Mouse (Mus musculus) left cerebral cortex, postnatal 36 days (tissue): ENCODE results near the gene Fndc11. TPM values are rescaled to one million over a fixed set of nuclear protein-coding genes. Genes with fewer than 3 reads are reported as not detected.
A peak's percentile ranks its signal among the peaks of the same experiment; 100 is the strongest.
"Not testable (repeated sequence)": the region's sequence is repeated elsewhere in the genome, so short reads cannot be mapped to it uniquely, and the experiment has no call there.

ENCODE experiments used
- DNase-seq, 2 experiments: peaks; one replicate each; pipeline ENCODE4 v3.0.0; 2021 to 2022; ENCODE audit warnings: low spot score in 2 of 2, mixed read lengths in 1 of 2
- intact Hi-C: fragments of 180-260 bp; cut with DNase I; formaldehyde crosslinking; loops from one replicate; pipeline ENCODE4 v1.15.1; 2025
- total RNA-seq, 2 experiments: library from RNA; stranded (reverse); gene quantifications; 2 replicates each; pipeline ENCODE4 v1.2.3; 2021

Gene Fndc11
- not detected for total RNA-seq

GRCm38 (mm10) chr2:181219538-181220216, at the start of gene Fndc11:
Fndc11 (plus strand) TSS chr2:181220013.
- intact Hi-C loops, result no loop called here
- DNase-seq, result peak; percentile 28 to 49

DNA sequence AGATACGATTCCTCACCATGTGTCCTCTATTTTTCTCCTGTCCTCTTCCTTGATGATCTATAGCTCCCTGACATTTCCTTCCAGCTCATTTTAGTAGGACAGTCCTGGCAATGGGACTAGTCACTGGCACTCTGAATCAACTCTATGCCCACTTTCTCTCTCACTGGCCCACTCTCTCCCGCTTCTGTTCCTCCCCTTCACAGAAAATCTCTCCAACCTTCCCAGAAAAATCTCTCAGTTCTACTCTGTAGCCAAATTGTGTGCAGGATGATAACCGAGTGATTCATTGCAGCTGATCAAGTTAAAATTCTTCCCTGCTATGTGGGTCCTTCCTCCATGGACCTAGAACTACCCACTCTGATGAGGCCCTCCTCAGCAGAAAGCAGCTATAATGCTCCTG, 45.2 kb upstream of the Fndc11 start:
- intact Hi-C loops, result no loop called here
- DNase-seq, result peak in 1 of 2 experiments; percentile 11

- intact Hi-C loops, result no loop called here
- no peak for DNase-seq
Observed at GRCm38 (mm10) chr2:181178015-181178414, 41.8 kb upstream of the Fndc11 start.

DNA sequence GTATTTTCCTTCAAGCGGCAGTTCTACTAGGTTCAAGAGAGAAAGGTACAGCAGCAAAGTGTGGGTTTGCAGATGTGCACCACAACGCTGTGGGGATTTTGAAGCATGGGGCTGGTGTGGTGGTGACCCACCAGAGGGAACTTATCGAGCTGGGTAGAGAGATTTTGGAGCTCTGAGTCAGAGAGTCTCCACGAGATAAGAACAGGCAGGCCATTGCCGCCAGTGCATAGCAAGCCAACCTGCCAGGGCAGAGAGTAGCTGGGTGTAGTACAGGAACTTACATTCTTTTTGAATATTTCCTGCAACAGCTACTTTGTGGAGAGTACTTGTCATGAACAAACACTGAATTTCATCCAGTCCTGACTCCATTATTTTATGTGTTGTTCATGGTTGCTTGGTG, 41.3 kb upstream of the Fndc11 start:
- intact Hi-C loops, result no loop called here
- DNase-seq, result no peak

DNA sequence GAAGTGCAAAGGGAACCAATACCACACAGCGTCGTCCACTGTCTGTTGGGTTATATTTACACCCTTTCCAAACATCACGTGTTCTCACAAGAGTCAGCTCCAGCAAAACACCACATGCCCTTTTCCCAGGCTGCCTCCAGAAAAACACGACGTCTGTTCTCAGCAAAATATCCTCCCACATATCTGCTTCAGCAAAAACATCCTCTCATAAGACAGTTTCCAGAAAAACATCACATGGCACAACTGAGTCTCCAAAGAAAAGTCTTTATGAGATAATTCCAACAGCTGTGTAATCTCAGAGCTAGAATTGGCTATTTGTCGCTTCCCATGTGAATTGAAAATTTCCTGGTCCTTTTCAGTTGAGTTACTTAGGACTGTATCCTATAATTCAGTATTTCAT, 38.9 kb upstream of the Fndc11 start:
- intact Hi-C loops, result no loop called here
- no peak for DNase-seq

DNA sequence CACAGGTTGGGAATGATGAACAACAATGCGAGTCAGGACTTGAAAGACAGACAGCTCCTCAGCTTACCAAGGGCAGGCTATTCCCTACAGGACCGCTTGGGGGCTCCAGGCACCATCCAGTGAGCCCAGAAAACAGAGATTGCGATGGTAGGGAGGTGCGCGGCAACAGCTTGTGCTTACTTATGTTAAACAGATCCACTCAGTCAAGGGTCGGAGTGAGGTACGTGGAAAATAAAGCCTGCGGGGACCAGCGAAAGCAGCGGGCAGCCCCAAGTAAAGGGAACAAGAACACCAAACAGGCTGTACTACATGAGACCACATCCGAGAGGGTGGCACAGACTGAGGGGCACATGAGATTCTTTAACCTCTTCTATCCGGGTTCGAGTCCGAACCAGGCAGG, 33.2 kb upstream of the Fndc11 start:
- DNase-seq, result peak; percentile 86
- intact Hi-C loops, result loop anchor here (1.0 to 5.0 kb wide), 3 partner anchors 100 to 148 kb away; partner anchors contain the start of gene Stmn3

DNA sequence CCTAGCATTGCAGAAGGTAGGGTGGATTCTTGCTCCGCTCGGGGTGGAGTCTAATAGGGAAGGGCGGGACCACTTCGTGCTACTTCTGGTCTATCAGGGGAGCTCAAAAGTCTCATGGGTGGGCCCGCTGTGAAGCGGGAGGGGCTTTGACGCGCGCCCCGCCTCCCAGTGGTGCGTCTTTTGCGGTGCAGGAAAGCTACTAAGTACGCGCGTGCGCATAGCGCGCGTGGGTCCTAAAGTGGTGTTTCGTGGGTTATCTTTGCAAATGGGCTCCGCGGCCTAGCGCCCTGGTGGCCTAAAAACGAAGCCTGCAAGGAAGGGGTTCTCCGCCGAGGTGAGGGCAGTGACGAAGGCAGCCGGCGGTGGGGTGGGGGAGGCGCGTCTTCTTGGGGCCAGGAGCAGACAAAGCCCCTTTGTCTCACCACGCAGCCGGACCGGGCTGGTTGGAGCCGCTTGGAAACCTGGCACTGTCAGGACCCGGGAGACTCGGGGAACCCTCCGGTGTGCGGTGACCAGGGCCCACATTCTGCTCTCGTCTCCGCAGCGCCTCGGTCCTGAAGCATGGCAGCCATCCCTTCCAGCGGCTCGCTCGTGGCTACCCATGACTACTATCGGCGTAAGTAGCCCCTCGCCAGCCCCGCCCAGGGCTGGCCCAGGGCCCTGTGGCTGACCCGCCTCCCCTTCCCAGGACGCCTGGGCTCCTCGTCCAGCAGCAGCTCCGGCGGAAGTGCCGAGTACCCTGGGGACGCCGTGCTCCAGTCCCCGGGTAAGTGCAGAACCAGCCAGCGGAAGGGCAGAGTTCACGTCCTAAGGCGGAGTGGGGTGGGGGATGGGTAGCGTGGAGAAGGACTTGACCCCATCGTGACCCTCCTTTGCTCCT, 32.5 kb upstream of the Fndc11 start, which contains the start of gene Ppdpf:
TSS of gene Ppdpf (plus strand) at position 127 of the 880 bp plus-strand sequence.
- peak; percentile 91 for DNase-seq
- intact Hi-C loops, result loop anchor here (2.0 to 5.0 kb wide), 2 partner anchors 99 to 125 kb away; partner anchors contain the start of gene Stmn3

DNA sequence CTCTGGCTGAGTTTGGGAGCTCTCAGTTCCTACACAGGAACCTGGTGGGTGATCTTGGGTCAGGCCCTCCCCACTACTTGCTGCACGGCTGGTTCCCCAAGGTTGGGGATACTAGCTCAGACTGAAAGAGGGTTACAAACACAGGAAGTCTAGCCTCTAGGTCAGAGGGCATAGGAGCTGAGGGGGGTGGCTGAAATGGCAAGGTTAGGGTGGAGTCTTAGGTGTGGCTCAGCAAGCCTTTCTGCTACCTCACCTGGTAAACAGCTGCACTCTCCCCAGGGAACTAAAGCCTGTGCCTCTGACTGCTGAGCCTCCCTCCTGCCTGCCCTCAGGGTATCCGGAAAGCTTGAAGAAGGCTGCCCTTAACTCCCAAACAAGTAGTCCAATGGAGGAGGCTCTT, 31.1 kb upstream of the Fndc11 start:
- intact Hi-C loops, result loop anchor here (5.0 kb wide), 1 partner anchor 124 kb away; the partner anchor contains the start of gene Stmn3
- no peak for DNase-seq

DNA sequence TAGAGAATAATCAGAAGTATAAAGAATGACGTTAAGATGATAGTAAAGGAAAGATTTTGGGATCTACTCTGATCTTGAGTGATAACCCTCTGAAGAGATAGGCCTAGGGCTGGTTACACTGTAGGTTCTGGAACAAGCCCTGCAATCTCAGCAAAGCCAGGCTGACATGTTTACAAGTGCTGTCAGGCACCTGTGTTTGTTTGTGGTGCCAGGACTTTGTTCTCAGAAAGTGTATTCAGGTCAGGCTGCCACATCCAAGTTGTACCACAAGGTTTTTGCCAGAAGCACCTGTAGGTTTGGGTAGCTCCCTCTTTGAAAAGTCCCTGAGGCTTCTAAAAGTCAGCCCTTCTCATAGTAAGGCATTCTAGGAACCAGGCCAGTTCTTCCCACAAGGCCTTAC, 30.5 kb upstream of the Fndc11 start:
- intact Hi-C loops, result loop anchor here (5.0 kb wide), 1 partner anchor 123 kb away; the partner anchor contains the start of gene Stmn3
- no peak for DNase-seq

DNA sequence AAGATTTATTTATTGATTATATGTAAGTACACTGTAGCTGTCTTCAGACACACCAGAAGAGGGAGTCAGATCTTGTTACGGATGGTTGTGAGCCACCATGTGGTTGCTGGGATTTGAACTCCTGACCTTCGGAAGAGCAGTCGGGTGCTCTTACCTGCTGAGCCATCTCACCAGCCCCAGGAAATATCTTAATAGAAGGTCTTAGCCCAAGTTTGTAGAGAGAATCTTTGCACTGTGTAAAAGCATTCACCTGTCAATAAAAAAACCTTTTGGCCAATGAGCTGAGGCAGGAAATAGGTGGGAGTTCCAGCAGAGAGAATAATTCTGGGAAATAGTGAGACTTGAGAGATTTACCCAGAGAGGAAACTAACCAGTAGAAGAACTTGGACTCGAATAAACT, 28.4 kb upstream of the Fndc11 start:
- DNase-seq, intact Hi-C loops: not testable (repeated sequence)

- intact Hi-C loops, result no loop called here
Observed at GRCm38 (mm10) chr2:181191936-181192335, 27.9 kb upstream of the Fndc11 start.

GRCm38 (mm10) chr2:181193044-181193443, 26.8 kb upstream of the Fndc11 start:
- DNase-seq, result no peak
- intact Hi-C loops, result no loop called here

More at GRCm38 (mm10) chr2:181191936-181192335, 27.9 kb upstream of the Fndc11 start:
- no peak for DNase-seq

DNA sequence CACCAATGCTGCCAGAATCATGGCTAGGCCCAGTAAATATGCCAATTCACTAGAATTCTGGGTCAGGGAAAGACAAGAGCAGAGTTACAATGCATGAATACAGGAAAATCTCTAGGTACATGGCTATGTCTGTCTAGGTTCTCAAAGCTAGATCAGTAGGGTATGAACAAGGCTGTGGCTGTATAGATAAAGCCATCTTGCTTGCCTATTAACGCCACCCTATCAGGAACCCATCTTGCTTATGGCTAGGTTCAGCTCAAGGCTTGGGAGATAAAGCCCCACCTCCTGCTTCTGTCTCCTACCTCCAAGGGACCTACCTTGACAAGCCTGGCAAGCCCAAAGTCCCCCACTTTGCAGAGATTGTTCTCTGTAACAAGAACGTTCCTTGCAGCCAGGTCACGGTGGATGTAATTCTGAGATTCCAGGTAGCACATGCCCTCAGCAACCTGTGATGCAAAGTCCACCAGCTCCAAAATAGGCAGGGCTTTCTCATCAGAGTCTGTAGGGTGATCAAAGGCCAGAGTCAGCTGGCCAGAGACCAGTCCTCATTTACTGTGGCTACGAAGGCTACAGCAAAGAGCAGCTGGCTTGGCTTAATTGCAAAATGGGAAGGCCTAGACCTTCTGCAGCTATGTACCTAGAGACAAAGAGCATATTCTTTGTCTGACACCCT, 23.0 kb upstream of the Fndc11 start:
- intact Hi-C loops, result no loop called here
- DNase-seq, result no peak

DNA sequence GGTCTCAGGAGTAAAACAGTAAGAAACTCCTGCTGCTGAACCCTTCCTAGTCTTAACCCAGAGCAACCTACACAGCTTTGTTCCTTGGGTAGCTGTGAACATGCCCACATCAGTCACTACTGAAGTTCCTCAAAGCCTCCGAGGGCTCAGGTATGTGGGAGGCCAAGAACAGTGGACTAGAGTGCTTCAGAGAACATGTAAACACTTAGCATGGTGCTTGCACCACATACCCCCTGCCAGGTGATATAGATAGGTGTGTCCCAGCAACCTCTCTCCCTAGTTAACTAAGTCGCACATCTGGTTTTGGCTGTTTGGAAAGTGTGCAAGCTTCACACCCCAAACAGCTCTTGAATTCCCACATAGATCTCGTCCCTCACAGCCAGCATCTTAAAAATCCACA, 18.2 kb upstream of the Fndc11 start:
- DNase-seq, result no peak
- intact Hi-C loops, result no loop called here

GRCm38 (mm10) chr2:181202422-181202821, 17.4 kb upstream of the Fndc11 start, which contains the start of gene Ptk6:
Ptk6 (minus strand) TSS chr2:181202789.
- intact Hi-C loops, result no loop called here

DNA sequence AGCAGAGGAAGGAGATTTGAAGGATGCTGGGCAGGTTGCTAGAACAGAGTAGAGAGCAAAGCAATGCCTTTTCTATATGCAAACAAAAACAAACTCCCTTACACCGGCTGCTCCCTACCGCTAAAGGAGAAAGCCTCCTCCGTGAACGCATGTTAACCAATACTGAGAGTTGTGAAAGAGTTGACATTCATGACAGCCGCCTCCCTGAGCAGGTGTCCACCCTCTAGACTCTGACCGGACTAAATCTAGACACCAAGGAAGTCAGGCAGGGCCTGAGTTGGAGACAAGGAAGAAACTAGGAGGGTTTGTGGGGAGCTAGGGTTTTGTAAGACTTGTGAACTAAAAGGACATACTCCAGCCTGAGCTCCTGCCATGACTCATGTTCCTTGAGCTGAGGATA, 16.9 kb upstream of the Fndc11 start:
- intact Hi-C loops, result no loop called here
- DNase-seq, result no peak

More at GRCm38 (mm10) chr2:181202422-181202821, 17.4 kb upstream of the Fndc11 start, which contains the start of gene Ptk6:
- no peak for DNase-seq

GRCm38 (mm10) chr2:181205678-181206077, 14.1 kb upstream of the Fndc11 start:
- intact Hi-C loops, result no loop called here
- DNase-seq, result no peak

DNA sequence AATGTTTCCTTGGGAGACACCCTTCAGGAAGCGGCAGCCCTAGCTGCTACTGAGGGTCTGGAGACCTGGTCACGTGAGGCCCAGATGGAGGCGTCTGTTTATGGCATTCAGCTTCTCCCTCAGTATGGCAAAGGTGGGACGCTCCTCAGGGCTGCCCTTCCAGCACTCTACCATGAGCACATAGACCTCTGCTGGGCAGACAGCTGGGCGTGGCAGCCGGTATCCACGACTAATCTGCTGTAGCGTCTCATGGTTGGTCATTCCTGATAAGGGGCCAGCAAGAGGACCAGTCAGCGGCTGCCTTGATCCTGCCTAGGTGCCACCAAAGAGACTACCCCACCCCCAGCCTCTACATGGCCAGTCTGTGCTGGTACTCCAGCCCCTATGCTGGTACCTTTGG, 13.7 kb upstream of the Fndc11 start:
- DNase-seq, result no peak
- intact Hi-C loops, result no loop called here

DNA sequence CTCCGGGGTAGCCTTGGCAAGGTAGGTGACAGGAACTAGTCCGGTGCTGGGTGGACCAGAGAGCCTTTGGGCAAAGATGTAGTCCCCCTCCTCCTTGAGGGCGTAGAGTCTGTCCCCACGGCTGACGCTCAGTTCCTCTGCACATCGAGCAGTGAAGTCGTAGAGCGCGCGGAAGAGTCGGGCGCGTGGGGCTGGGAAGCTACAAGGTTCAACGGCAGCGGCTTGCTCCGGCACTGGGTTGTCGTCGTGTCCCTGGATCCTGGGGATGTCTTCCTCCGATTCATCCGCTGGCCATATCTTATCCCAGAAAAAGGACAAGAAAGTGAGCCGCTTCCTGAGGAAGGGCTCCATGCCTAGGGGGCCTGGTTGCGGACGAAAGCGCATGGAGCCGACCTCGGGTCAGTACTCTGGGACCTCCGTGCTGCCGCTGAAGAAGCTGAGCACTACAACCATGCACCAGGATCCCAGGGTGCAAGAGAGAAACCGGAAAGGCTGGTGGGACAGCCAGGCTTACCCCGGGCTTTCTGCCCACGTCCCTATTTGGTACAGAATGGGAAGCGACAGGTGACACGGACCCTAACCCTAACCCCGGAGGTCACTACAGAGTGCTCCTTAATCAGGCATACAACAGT, 7.3 kb upstream of the Fndc11 start:
- intact Hi-C loops, result no loop called here
- DNase-seq, result no peak
